Mouse (Mus musculus) liver, postnatal 0 days (tissue): ENCODE measurements around the gene Isg20. TPM values are rescaled to one million over a fixed set of nuclear protein-coding genes. Genes with fewer than 3 reads are reported as not detected.

Source experiments
- ATAC-seq: fragments of 200-750 bp; cut with Nextera tagmentation; 2 replicates; pipeline ENCODE4 v1.8.0; 2017; ENCODE audit warnings: mild to moderate bottlenecking, moderate library complexity
- DNase-seq: peaks from one replicate; pipeline ENCODE4 v3.0.0-alpha.2; 2016
- H3K27ac ChIP-seq: fragments of 300-500 bp; sonication (generic); 2 replicates; pipeline ENCODE4 v1.5.1; 2014; ENCODE audit warnings: antibody characterized with exemption, moderate library complexity, mild to moderate bottlenecking, low read depth
- H3K27me3 ChIP-seq: fragments of 300-500 bp; sonication (generic); 2 replicates; pipeline ENCODE4 v1.6.1; 2014; ENCODE audit warnings: low read length, control low read depth, mixed read lengths; ENCODE audit not compliant: insufficient read depth
- H3K36me3 ChIP-seq: fragments of 300-500 bp; sonication (generic); replicated peaks from 2 replicates; pipeline ENCODE4 v1.6.1; 2014; ENCODE audit warnings: mild to moderate bottlenecking, control low read depth, low read length, moderate library complexity, mixed read lengths; ENCODE audit not compliant: insufficient read depth
- H3K4me1 ChIP-seq: fragments of 300-500 bp; sonication (generic); 2 replicates; pipeline ENCODE4 v1.6.1; 2014; ENCODE audit warnings: antibody characterized with exemption, mild to moderate bottlenecking, control low read depth; ENCODE audit not compliant: insufficient read depth
- H3K4me2 ChIP-seq: fragments of 300-500 bp; sonication (generic); 2 replicates; pipeline ENCODE4 v1.6.1; 2014; ENCODE audit warnings: low read depth, mild to moderate bottlenecking, low read length, moderate library complexity, mixed read lengths
- H3K4me3 ChIP-seq: fragments of 300-500 bp; sonication (generic); 2 replicates; pipeline ENCODE4 v1.5.1; 2014; ENCODE audit warnings: low read depth, low read length
- H3K9ac ChIP-seq: fragments of 300-500 bp; sonication (generic); replicated peaks from 2 replicates; pipeline ENCODE4 v1.6.1; 2014; ENCODE audit warnings: mild to moderate bottlenecking, moderate library complexity
- H3K9me3 ChIP-seq: fragments of 300-500 bp; sonication (generic); 2 replicates; pipeline ENCODE4 v1.6.1; 2016; ENCODE audit warnings: mild to moderate bottlenecking, control low read depth, low read length, mixed read lengths
- CTCF ChIP-seq: sonication (generic); IDR thresholded peaks from 2 replicates; pipeline ENCODE4 v1.5.1; 2016; ENCODE audit warnings: antibody characterized with exemption, low read depth
- EP300 ChIP-seq: IDR thresholded peaks from 2 replicates; pipeline ENCODE4 v1.6.1; 2016; ENCODE audit warnings: antibody characterized with exemption, low read depth, mild to moderate bottlenecking
- WGBS: fragments of 180-500 bp; shearing (Covaris S2); extraction: QIAGEN DNeasy Blood & Tissue Kit; methylation state at CpG from one replicate; pipeline ENCODE4 v1.1.7; 2014; ENCODE audit not compliant: insufficient replicate concordance; 5-methylcytosine and 5-hydroxymethylcytosine counted together
- polyA plus RNA-seq: library from polyadenylated mRNA; unstranded; fragments of >200 nt; fragmentation: Nextera tagmentation; extraction: Ambion mirVana; gene quantifications from 2 replicates; pipeline ENCODE4 v1.2.1, GENCODE M21; 2015

Isg20 gene
- polyA plus RNA-seq, 1 experiment from 2014 or later = 108 TPM

DNA sequence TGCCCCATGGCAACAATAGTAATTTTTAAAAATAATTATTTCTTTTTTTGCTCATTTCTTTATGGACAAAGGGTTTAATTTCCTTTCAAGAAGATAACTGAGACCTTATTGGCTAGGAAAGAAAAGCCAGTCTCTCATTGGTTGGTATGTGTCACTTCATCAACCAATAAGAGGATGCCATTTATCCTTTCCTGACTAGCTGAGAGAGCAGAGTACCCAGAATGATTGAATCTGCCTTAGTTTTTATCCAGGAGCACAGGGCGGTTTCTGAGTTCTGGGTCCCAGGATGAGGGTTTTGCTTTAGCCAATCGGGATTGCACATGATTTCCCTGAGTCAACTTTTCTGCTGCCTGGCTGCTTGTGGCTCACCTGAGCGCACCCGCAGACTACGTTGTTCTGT is 27.8 kb upstream of the Isg20 start:
- H3K4me2 ChIP-seq = no peak overlapping the region
- ATAC-seq (no peak), DNase-seq (no peak)
- H3K27ac ChIP-seq = no peak overlapping the region
- no peak for TF ChIP-seq EP300
- no peak for TF ChIP-seq CTCF
- no peaks in the 10 kb centered on the region for H3K4me1 ChIP-seq
- no peak overlapping the region for H3K4me3 ChIP-seq
- H3K36me3 ChIP-seq = no peaks in the 10 kb centered on the region
- H3K9ac ChIP-seq = no peak overlapping the region
- H3K27me3 ChIP-seq = peaks cover 49% of the 10 kb centered on the region
- 79% methylated on average over 5 of the region's 5 CpGs for WGBS
- no peaks in the 10 kb centered on the region for H3K9me3 ChIP-seq

GRCm38 (mm10) chr7:78886496-78886895 is 26.7 kb upstream of the Isg20 start:
- Histone ChIP-seq H3K4me3 (no peak overlapping the region), H3K9me3 (no peaks in the 10 kb centered on the region), H3K27ac (no peak overlapping the region), H3K4me2 (no peak overlapping the region), H3K27me3 (peaks cover 45% of the 10 kb centered on the region), H3K4me1 (no peaks in the 10 kb centered on the region), H3K9ac (no peak overlapping the region), H3K36me3 (no peaks in the 10 kb centered on the region)
- TF ChIP-seq EP300 (no peak), CTCF (no peak)
- WGBS = 75% methylated on average over 4 of the region's 4 CpGs
- DNase-seq (no peak), ATAC-seq (no peak)

DNA sequence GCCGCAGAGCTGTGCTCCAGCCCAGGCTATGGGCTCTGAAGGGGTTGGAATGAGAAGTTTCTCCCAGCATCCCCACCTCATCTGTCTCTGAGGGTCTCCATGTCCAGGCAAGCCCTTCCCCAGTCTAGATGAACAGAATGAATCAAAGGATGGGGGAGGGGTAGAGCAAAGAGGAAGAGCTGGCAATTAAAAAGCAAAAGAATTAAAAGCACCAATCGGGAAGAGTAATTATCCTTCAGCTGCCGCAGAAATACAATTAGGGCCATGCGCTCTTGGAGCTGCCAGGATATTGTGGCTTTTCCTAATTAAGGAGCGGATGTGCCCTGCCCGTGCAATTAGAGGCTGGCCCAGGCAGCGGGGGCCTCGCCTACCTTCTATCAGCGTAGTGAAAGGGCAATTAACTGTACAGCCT is 25.8 kb upstream of the Isg20 start:
- WGBS = 70% methylated on average over 9 of the region's 9 CpGs
- Histone ChIP-seq H3K4me3 (no peak overlapping the region), H3K9me3 (no peaks in the 10 kb centered on the region), H3K4me2 (no peak overlapping the region), H3K36me3 (no peaks in the 10 kb centered on the region), H3K9ac (no peak overlapping the region), H3K27ac (no peak overlapping the region), H3K4me1 (no peaks in the 10 kb centered on the region), H3K27me3 (peaks cover 38% of the 10 kb centered on the region)
- ATAC-seq (no peak), DNase-seq (no peak)
- TF ChIP-seq EP300 (no peak), CTCF (no peak)

- WGBS = 2% methylated on average over 16 of the region's 16 CpGs
- peak; percentile 38; the same call in 1 of the 2 replicates for ATAC-seq
- peaks cover 10% of the 10 kb centered on the region; the same call in 1 of the 2 replicates for H3K27me3 ChIP-seq
Measured at GRCm38 (mm10) chr7:78890641-78891040, 22.6 kb upstream of the Isg20 start.

DNA sequence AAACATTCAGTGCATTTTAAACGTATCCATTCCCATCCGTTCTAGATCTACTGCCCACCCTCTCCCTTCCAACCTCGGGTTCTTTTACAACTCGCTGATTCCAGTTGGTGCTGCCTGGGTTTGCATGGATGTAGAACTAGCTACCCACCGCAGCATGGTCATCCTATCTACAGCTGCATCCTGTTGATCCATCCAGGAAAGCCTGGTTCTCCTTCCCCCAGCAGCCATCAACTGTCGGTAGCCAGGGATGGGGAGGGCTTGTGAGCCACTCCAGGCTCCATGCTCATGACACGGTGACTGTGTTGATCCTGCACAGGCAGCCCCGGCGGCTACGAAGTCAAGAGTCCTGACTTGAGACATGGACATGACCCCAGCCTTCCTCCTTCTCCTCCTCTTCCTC is 19.3 kb upstream of the Isg20 start:
- WGBS = 73% methylated on average over 10 of the region's 10 CpGs
- Histone ChIP-seq H3K4me2 (no peak overlapping the region), H3K27ac (no peak overlapping the region), H3K27me3 (no peaks in the 10 kb centered on the region), H3K9me3 (no peaks in the 10 kb centered on the region), H3K4me3 (no peak overlapping the region), H3K9ac (no peak overlapping the region), H3K36me3 (0 out of 2 replicates have a peak, but pooled peaks cover 3% of the 10 kb centered on the region), H3K4me1 (peaks cover 23% of the 10 kb centered on the region)
- DNase-seq = no peak
- ATAC-seq = no peak
- TF ChIP-seq EP300 = no peak
- no peak for TF ChIP-seq CTCF

More at GRCm38 (mm10) chr7:78890641-78891040, 22.6 kb upstream of the Isg20 start:
- Histone ChIP-seq H3K9me3 (no peaks in the 10 kb centered on the region), H3K27ac (no peak overlapping the region), H3K4me1 (peaks cover 4% of the 10 kb centered on the region), H3K4me3 (no peak overlapping the region), H3K4me2 (no peak overlapping the region), H3K9ac (no peak overlapping the region), H3K36me3 (no peaks in the 10 kb centered on the region)
- DNase-seq = peak; percentile 93
- TF ChIP-seq EP300 (no peak), CTCF (peak; percentile 98)

- H3K4me2 ChIP-seq = peak overlapping the region; percentile 94
- TF ChIP-seq EP300 (no peak), CTCF (no peak)
- peak overlapping the region; percentile 86 for H3K4me3 ChIP-seq
- 33% methylated on average over 13 of the region's 13 CpGs for WGBS
- DNase-seq = no peak
- H3K9me3 ChIP-seq = no peaks in the 10 kb centered on the region
- H3K36me3 ChIP-seq = 0 out of 2 replicates have a peak, but pooled peaks cover 3% of the 10 kb centered on the region
- no peaks in the 10 kb centered on the region for H3K27me3 ChIP-seq
- H3K27ac ChIP-seq = no peak overlapping the region
- no peak for ATAC-seq
- no peak overlapping the region for H3K9ac ChIP-seq
- H3K4me1 ChIP-seq = peaks cover 23% of the 10 kb centered on the region
Measured at GRCm38 (mm10) chr7:78895021-78895652, 18.1 kb upstream of the Isg20 start.
